Mouse (Mus musculus): ENCODE results near the gene Tlr9.

Gene Tlr9

GRCm38 (mm10) chr9:106222261-106222851 is at the start of gene Tlr9:
TSS of gene Tlr9 (plus strand) at chr9:106222598.
- DNase-seq (ENCODE audit: low read depth, low spot score): no peak

GRCm38 (mm10) chr9:106173363-106173762 is 49.0 kb upstream of the Tlr9 start:
- no peak for DNase-seq (ENCODE audit: low read depth, low spot score)

- DNase-seq (ENCODE audit: low read depth, low spot score): no peak
Measured at GRCm38 (mm10) chr9:106175552-106176200, 46.7 kb upstream of the Tlr9 start.

- DNase-seq (ENCODE audit: low read depth, low spot score): no peak
Measured at GRCm38 (mm10) chr9:106176769-106177168, 45.6 kb upstream of the Tlr9 start.

GRCm38 (mm10) chr9:106177799-106178198 is 44.6 kb upstream of the Tlr9 start:
- DNase-seq (ENCODE audit: low read depth, low spot score): no peak

GRCm38 (mm10) chr9:106179454-106179853 is 42.9 kb upstream of the Tlr9 start:
- DNase-seq (ENCODE audit: low read depth, low spot score): no peak

GRCm38 (mm10) chr9:106179964-106180363 is 42.4 kb upstream of the Tlr9 start:
- DNase-seq (ENCODE audit: low read depth, low spot score): no peak

GRCm38 (mm10) chr9:106182146-106182545 is 40.3 kb upstream of the Tlr9 start:
- no peak for DNase-seq (ENCODE audit: low read depth, low spot score)

GRCm38 (mm10) chr9:106183996-106184395 is 38.4 kb upstream of the Tlr9 start:
- DNase-seq (ENCODE audit: low read depth, low spot score): no peak

GRCm38 (mm10) chr9:106191355-106191754 is 31.0 kb upstream of the Tlr9 start:
- DNase-seq (ENCODE audit: low read depth, low spot score): no peak

- DNase-seq (ENCODE audit: low read depth, low spot score): no peak
Measured at GRCm38 (mm10) chr9:106192024-106192423, 30.4 kb upstream of the Tlr9 start.

GRCm38 (mm10) chr9:106192998-106193397 is 29.4 kb upstream of the Tlr9 start:
- no peak for DNase-seq (ENCODE audit: low read depth, low spot score)

- DNase-seq (ENCODE audit: low read depth, low spot score): no peak
Measured at GRCm38 (mm10) chr9:106193930-106194807, 28.2 kb upstream of the Tlr9 start.

GRCm38 (mm10) chr9:106195693-106196092 is 26.7 kb upstream of the Tlr9 start:
- no peak for DNase-seq (ENCODE audit: low read depth, low spot score)

- DNase-seq (ENCODE audit: low read depth, low spot score): no peak
Measured at GRCm38 (mm10) chr9:106197081-106197713, 25.2 kb upstream of the Tlr9 start.

GRCm38 (mm10) chr9:106197732-106198131 is 24.7 kb upstream of the Tlr9 start:
- no peak for DNase-seq (ENCODE audit: low read depth, low spot score)

- DNase-seq (ENCODE audit: low read depth, low spot score): peak; percentile 33
Measured at GRCm38 (mm10) chr9:106198962-106199458, 23.4 kb upstream of the Tlr9 start.

GRCm38 (mm10) chr9:106199535-106200272 is 22.7 kb upstream of the Tlr9 start, which contains the start of gene Ppm1m:
TSS of gene Ppm1m (minus strand) at chr9:106199746.
- DNase-seq (ENCODE audit: low read depth, low spot score): no peak

- DNase-seq (ENCODE audit: low read depth, low spot score): no peak
Measured at GRCm38 (mm10) chr9:106201895-106202294, 20.5 kb upstream of the Tlr9 start.

- peak; percentile 72 for DNase-seq (ENCODE audit: low read depth, low spot score)
Measured at GRCm38 (mm10) chr9:106202819-106203636, 19.4 kb upstream of the Tlr9 start, which contains the start of gene Twf2. TSS of gene Twf2 (plus strand) at chr9:106203108.
